Mouse (Mus musculus): ENCODE measurements around the gene Mroh8.

- no peak for TF ChIP-seq SIN3A (IDR thresholded peaks at IDR 0.05; ENCODE audit: low read length)
- TF ChIP-seq NRF1 (IDR thresholded peaks at IDR 0.05; ENCODE audit: insufficient read depth, low read depth, low read length, poor library complexity, severe bottlenecking): no peak
- no peak for TF ChIP-seq KAT2A (conservative IDR thresholded peaks at IDR 0.05; ENCODE audit: low read depth, low read length)
- no peak for TF ChIP-seq GATA1 (IDR thresholded peaks at IDR 0.05; ENCODE audit: low read depth, low read length)
Measured at GRCm38 (mm10) chr2:157235946-157236345, 43.4 kb downstream of the Mroh8 start.
